ENCODE assay signal across 8 mouse cellular contexts in the genomic region with DNA sequence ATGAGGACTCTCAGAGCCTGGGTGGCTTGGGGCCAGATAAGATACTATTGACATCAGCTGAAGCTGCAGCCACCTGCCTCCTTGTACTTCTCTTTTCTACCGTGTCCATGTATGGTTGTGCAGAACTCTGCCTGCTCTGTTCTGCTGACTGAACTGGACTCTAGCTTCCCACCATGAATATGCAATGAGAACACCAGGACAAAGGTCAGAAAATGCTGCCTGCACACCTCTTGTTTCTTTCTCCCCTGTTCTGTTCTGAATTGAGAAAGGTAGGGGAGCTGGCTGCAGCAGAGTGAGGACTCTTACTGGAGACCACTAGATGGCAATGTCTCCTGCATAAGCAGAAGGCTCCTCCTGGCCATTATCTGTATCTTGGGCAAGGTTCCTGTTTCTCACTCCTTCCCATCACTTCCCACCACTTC. TPM values are rescaled to one million over a fixed set of nuclear protein-coding genes. Genes with fewer than 3 reads are reported as not detected.
A peak's percentile ranks its signal among the peaks of the same experiment; 100 is the strongest.
DNase-seq lines count a peak whose midpoint lies in the region; ATAC-seq and TF ChIP-seq lines count a peak whose summit lies in the region.

No protein-coding gene starts in this region.

- H3K4me1 ChIP-seq in forebrain, embryonic 14.5 days (ENCODE audit: control insufficient read depth, insufficient read depth, low read length): no peaks in the 10 kb centered on the region
- H3K4me1 ChIP-seq in forebrain, embryonic 10.5 days: no peaks in the 10 kb centered on the region

- no peaks in the 10 kb centered on the region for H3K36me3 ChIP-seq in forebrain, embryonic 14.5 days (ENCODE audit: control insufficient read depth, insufficient read depth, low read length)
- H3K36me3 ChIP-seq in forebrain, embryonic 10.5 days (replicated peaks): no peaks in the 10 kb centered on the region
- no peaks in the 10 kb centered on the region for H3K36me3 ChIP-seq in C2C12 (ENCODE audit: control insufficient read depth, insufficient read depth)

- no peaks in the 10 kb centered on the region for H3K79me3 ChIP-seq in C2C12 (ENCODE audit: low read depth)

- no peak overlapping the region for H3K4me3 ChIP-seq in forebrain, embryonic 14.5 days (ENCODE audit: low read depth, low read length)
- no peak overlapping the region for H3K4me3 ChIP-seq in forebrain, embryonic 10.5 days
- H3K4me3 ChIP-seq in C2C12 (ENCODE audit: insufficient read depth, poor library complexity, severe bottlenecking): no peak overlapping the region

- H3K9me3 ChIP-seq in forebrain, embryonic 14.5 days (replicated peaks; ENCODE audit: control insufficient read depth, low read length): no peaks in the 10 kb centered on the region
- H3K9me3 ChIP-seq in forebrain, embryonic 10.5 days: no peaks in the 10 kb centered on the region

- peak; percentile 58 for DNase-seq in forebrain, embryonic 14.5 days (ENCODE audit: low spot score)
- DNase-seq in forebrain, embryonic 10.5 days (ENCODE audit: extremely low spot score, low spot score): no peak
- DNase-seq in cerebellum, adult 11-12 months: peak; percentile 5
- peak; percentile 35 for DNase-seq in heart, postnatal 4 days
- peak; percentile 11 to 28 for DNase-seq in layer of hippocampus, postnatal 14 days (ENCODE audit: low spot score in 2 of 2)
- peak; percentile 67 for DNase-seq in retina, embryonic 14.5 days (ENCODE audit: low spot score)
- no peak for DNase-seq in T-cell, adult 2 months (ENCODE audit: low spot score)

- H3K79me2 ChIP-seq in C2C12 (ENCODE audit: control insufficient read depth, insufficient read depth): no peaks in the 10 kb centered on the region

- no peak overlapping the region for H3ac ChIP-seq in C2C12 (ENCODE audit: control insufficient read depth, insufficient read length, low read depth)

- H3K27me3 ChIP-seq in forebrain, embryonic 14.5 days (replicated peaks; ENCODE audit: control insufficient read depth, insufficient read depth, low read length): no peaks in the 10 kb centered on the region
- H3K27me3 ChIP-seq in forebrain, embryonic 10.5 days (ENCODE audit: poor library complexity, severe bottlenecking): no peaks in the 10 kb centered on the region
- H3K27me3 ChIP-seq in C2C12 (ENCODE audit: control insufficient read depth, insufficient read depth, insufficient read length): no peaks in the 10 kb centered on the region

- TF ChIP-seq CTCF in C2C12 (IDR thresholded peaks at IDR 0.05; ENCODE audit: control insufficient read depth, insufficient read depth, insufficient read length): peak; percentile 60

- peak; percentile 32; the same call in 1 of the 2 replicates for ATAC-seq in forebrain, embryonic 14.5 days

- no peak overlapping the region for H3K4me2 ChIP-seq in forebrain, embryonic 14.5 days (ENCODE audit: low read length)

- no peak overlapping the region for H3K27ac ChIP-seq in forebrain, embryonic 14.5 days (ENCODE audit: low read depth, low read length)
- no peak overlapping the region for H3K27ac ChIP-seq in forebrain, embryonic 10.5 days

- WGBS in forebrain, embryonic 14.5 days: 73% methylated on average over 1 of the region's 1 CpGs
- WGBS in forebrain, embryonic 10.5 days: 88% methylated on average over 1 of the region's 1 CpGs

- H3K9ac ChIP-seq in forebrain, embryonic 14.5 days (ENCODE audit: low read length): no peak overlapping the region

TF ChIP-seq in C2C12, 6 proteins besides CTCF, POLR2A, EP300 and RAD21:
- TF ChIP-seq MYOD1 (IDR thresholded peaks at IDR 0.05; ENCODE audit: control insufficient read depth, insufficient read length, low read depth) (no peak), USF1 (IDR thresholded peaks at IDR 0.05; ENCODE audit: low read depth) (no peak), CEBPB (IDR thresholded peaks at IDR 0.05; ENCODE audit: low read depth) (no peak)
TF ChIP-seq in C2C12: peak in this region for 0.

RNA-seq across cellular contexts. Expression of a gene that starts 6.3 kb away (rescaled TPM):
- polyA plus RNA-seq in forebrain, embryonic 14.5 days (2014; fragmentation: Nextera tagmentation; extraction: Ambion mirVana): 0.09 and 0.10 TPM in 2 replicates
- polyA plus RNA-seq in forebrain, embryonic 10.5 days (2016; fragmentation: Nextera tagmentation; extraction: Ambion mirVana): 0.15 and 0.25 TPM in 2 replicates
- 0.02 TPM for polyA plus RNA-seq in C2C12 (2012; fragmentation: generic; extraction: Trizol)
- not detected for total RNA-seq in heart, postnatal 4 days (2021)
- under 1 TPM; 0.55 to 0.69 TPM for total RNA-seq in layer of hippocampus, postnatal 14 days (2021)

RNA-seq across cellular contexts. Expression of a gene that starts 39.6 kb away (rescaled TPM):
- polyA plus RNA-seq in forebrain, embryonic 14.5 days (2014; fragmentation: Nextera tagmentation; extraction: Ambion mirVana): 0.08 and 0.33 TPM in 2 replicates
- 0.04 and 0.09 TPM in 2 replicates for polyA plus RNA-seq in forebrain, embryonic 10.5 days (2016; fragmentation: Nextera tagmentation; extraction: Ambion mirVana)
- polyA plus RNA-seq in C2C12 (2012; fragmentation: generic; extraction: Trizol): 0.01 TPM
- under 1 TPM in 1 of 2 experiments, not detected in 1; 0.17 TPM for total RNA-seq in heart, postnatal 4 days (2021)
- under 1 TPM in 1 of 2 experiments, not detected in 1; 0.16 TPM for total RNA-seq in layer of hippocampus, postnatal 14 days (2021)

RNA-seq across cellular contexts. Expression of a gene that starts 40.0 kb away (rescaled TPM):
- 5.0 and 9.3 TPM in 2 replicates for polyA plus RNA-seq in forebrain, embryonic 14.5 days (2014; fragmentation: Nextera tagmentation; extraction: Ambion mirVana)
- polyA plus RNA-seq in forebrain, embryonic 10.5 days (2016; fragmentation: Nextera tagmentation; extraction: Ambion mirVana): 0.18 and 0.78 TPM in 2 replicates
- polyA plus RNA-seq in C2C12 (2012; fragmentation: generic; extraction: Trizol): not detected
- total RNA-seq in heart, postnatal 4 days (2021): not detected
- total RNA-seq in layer of hippocampus, postnatal 14 days (2021): 10 to 100 TPM; 15.5 to 17.5 TPM

Comparison
In these comparisons a context has a peak if more than half of its experiments do, and no peak if none do; other contexts are left out.
1. DNase-seq: peak in forebrain, embryonic 14.5 days (single experiment), cerebellum, adult 11-12 months (single experiment), heart, postnatal 4 days (single experiment), layer of hippocampus, postnatal 14 days (2 of 2) and retina, embryonic 14.5 days (single experiment); none in forebrain, embryonic 10.5 days (single experiment) and T-cell, adult 2 months (single experiment).